ENCODE assay signal across 9 mouse cellular contexts in the genomic region with DNA sequence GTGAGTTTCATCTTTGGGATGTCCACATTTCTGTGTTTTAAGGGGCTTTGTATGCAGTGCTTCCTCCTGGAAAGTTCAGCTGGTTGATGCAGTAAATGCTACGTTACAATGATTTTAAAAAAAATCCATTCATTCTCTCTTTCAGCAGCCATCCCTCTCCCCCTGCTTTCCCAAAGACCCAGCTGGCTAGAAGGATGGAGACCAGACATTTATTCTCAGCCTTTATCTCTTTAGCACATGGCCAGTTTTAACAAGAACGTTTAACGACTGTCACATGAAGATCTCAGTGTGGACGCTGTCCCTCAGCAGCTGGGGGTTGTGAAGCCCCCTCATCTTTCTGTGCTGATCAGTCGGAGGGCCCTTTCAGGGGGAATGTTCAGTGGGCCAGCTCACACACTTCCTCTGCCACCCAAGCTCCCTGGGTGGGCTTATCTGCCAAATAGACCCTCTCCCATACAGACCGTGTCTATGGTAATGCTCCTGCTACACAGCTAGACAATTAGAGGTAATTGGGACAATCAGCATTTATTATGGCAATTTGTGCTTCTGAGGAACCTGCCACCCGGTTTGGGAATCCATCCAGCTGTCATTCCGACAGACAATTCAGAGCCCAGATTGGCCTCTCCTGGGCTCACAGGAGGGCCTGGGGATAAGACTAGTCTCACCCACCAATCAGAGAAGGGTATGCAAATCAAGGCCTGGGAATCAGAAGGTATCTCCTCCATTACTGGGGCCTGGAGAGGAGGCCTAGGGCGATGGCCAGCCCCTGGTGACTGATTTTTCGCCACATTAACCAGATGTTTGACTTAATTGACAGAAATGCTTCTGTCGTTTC.
DNase-seq lines count a peak whose midpoint lies in the region; ATAC-seq and TF ChIP-seq lines count a peak whose summit lies in the region.
"Had no signal": no experiment of that assay in that cellular context is flagged by ENCODE, and none has a peak within 500 bp of the region (broad histone marks: within the 10 kb centered on the region; RNA-seq: fewer than 3 reads in every experiment).

No protein-coding gene starts in this region.

- H3K9ac ChIP-seq in lung, embryonic 16.5 days (ENCODE audit: low read length) = no peak overlapping the region
- no peak overlapping the region for H3K9ac ChIP-seq in forebrain, embryonic 11.5 days (ENCODE audit: low read length)
- H3K9ac ChIP-seq in intestine, embryonic 16.5 days (ENCODE audit: low read depth, low read length) = no peak overlapping the region

- no peaks in the 10 kb centered on the region for H3K9me3 ChIP-seq in lung, embryonic 16.5 days (ENCODE audit: control insufficient read depth, low read length)
- H3K9me3 ChIP-seq in forebrain, embryonic 11.5 days (ENCODE audit: control insufficient read depth, low read length) = no peaks in the 10 kb centered on the region
- H3K9me3 ChIP-seq in intestine, embryonic 16.5 days (ENCODE audit: control insufficient read depth, low read length) = no peaks in the 10 kb centered on the region

- ATAC-seq in lung, embryonic 16.5 days (ENCODE audit: low read depth) = peak; percentile 75; the same call in 1 of the 2 replicates
- ATAC-seq in forebrain, embryonic 11.5 days (replicated peaks; ENCODE audit: low FRiP score) = peak; percentile 93
- peak; percentile 59 for ATAC-seq in intestine, embryonic 16.5 days

- H3K27ac ChIP-seq in lung, embryonic 16.5 days (ENCODE audit: low read length) = no peak overlapping the region
- no peak overlapping the region; the same call in 1 of the 2 replicates for H3K27ac ChIP-seq in forebrain, embryonic 11.5 days (ENCODE audit: low read depth, low read length)
- H3K27ac ChIP-seq in intestine, embryonic 16.5 days (ENCODE audit: low read length) = no peak overlapping the region
- H3K27ac ChIP-seq in cerebellum, adult 2 months (ENCODE audit: insufficient read depth, low read length) = no peak overlapping the region
- H3K27ac ChIP-seq: macrophage had no signal

- no peak overlapping the region for H3K4me3 ChIP-seq in lung, embryonic 16.5 days (ENCODE audit: low read length)
- no peak overlapping the region for H3K4me3 ChIP-seq in forebrain, embryonic 11.5 days (ENCODE audit: low read depth, low read length)
- H3K4me3 ChIP-seq in intestine, embryonic 16.5 days (ENCODE audit: low read length) = no peak overlapping the region
- H3K4me3 ChIP-seq in cerebellum, adult 2 months (replicated peaks; ENCODE audit: insufficient read depth, low read depth, low read length) = no peak overlapping the region

- H3K36me3 ChIP-seq in lung, embryonic 16.5 days (ENCODE audit: control insufficient read depth, insufficient read depth, low read length) = no peaks in the 10 kb centered on the region
- H3K36me3 ChIP-seq in forebrain, embryonic 11.5 days (ENCODE audit: control insufficient read depth, insufficient read depth, low read length) = no peaks in the 10 kb centered on the region
- no peaks in the 10 kb centered on the region for H3K36me3 ChIP-seq in intestine, embryonic 16.5 days (ENCODE audit: control insufficient read depth, insufficient read depth, low read length)

- WGBS in lung, embryonic 16.5 days = 13% methylated on average over 11 of the region's 11 CpGs
- WGBS in forebrain, embryonic 11.5 days = 13% methylated on average over 11 of the region's 11 CpGs
- 13% methylated on average over 11 of the region's 11 CpGs for WGBS in intestine, embryonic 16.5 days
- 48% methylated on average over 11 of the region's 11 CpGs for WGBS in cerebellum, adult 2 months

- H3K27me3 ChIP-seq in lung, embryonic 16.5 days (ENCODE audit: control insufficient read depth, insufficient read depth, low read depth, low read length) = no peaks in the 10 kb centered on the region
- H3K27me3 ChIP-seq in forebrain, embryonic 11.5 days (ENCODE audit: control insufficient read depth, insufficient read depth, low read length) = no peaks in the 10 kb centered on the region
- H3K27me3 ChIP-seq in intestine, embryonic 16.5 days (replicated peaks; ENCODE audit: control insufficient read depth, insufficient read depth, low read length) = no peaks in the 10 kb centered on the region
- H3K27me3 ChIP-seq in cerebellum, adult 2 months (ENCODE audit: control insufficient read depth, insufficient read depth, low read length) = no peaks in the 10 kb centered on the region

- DNase-seq in lung, postnatal 14 days = no peak
- DNase-seq in forebrain, embryonic 11.5 days (ENCODE audit: low spot score) = peak; percentile 65
- no peak for DNase-seq in left cerebral cortex, adult 18-20 months (ENCODE audit: low spot score in 2 of 2)
- DNase-seq in thymus, postnatal 36 days = no peak
- DNase-seq in cerebellum, adult 2 months = no peak
- DNase-seq: right cerebral cortex, postnatal 14 days had no signal

- TF ChIP-seq CTCF in cerebellum, adult 2 months (IDR thresholded peaks at IDR 0.05; ENCODE audit: borderline replicate concordance, insufficient read depth, low read depth, low read length) = no peak

- H3K4me1 ChIP-seq in lung, embryonic 16.5 days (replicated peaks; ENCODE audit: control insufficient read depth, insufficient read depth, low read length) = 0 out of 2 replicates have a peak, but pooled peaks cover 2% of the 10 kb centered on the region
- peaks cover 12% of the 10 kb centered on the region; the same call in 1 of the 2 replicates for H3K4me1 ChIP-seq in forebrain, embryonic 11.5 days (replicated peaks; ENCODE audit: control insufficient read depth, insufficient read depth, low read length)
- H3K4me1 ChIP-seq in intestine, embryonic 16.5 days (ENCODE audit: control insufficient read depth, insufficient read depth, low read length) = no peaks in the 10 kb centered on the region; the same call in 1 of the 2 replicates
- no peaks in the 10 kb centered on the region for H3K4me1 ChIP-seq in cerebellum, adult 2 months (ENCODE audit: control insufficient read depth, insufficient read depth, low read length)

- TF ChIP-seq POLR2A in cerebellum, adult 2 months (IDR thresholded peaks at IDR 0.05; ENCODE audit: borderline replicate concordance, insufficient read depth, low read length) = no peak

- no peak overlapping the region for H3K4me2 ChIP-seq in lung, embryonic 16.5 days (ENCODE audit: low read depth, low read length)
- 0 out of 2 replicates have a peak overlapping the region, but pooled peaks have one; percentile 11 for H3K4me2 ChIP-seq in forebrain, embryonic 11.5 days (ENCODE audit: low read depth, low read length, severe bottlenecking)
- no peak overlapping the region for H3K4me2 ChIP-seq in intestine, embryonic 16.5 days (ENCODE audit: low read depth, low read length)
